Mouse (Mus musculus): ENCODE measurements around the gene Nipal1. TPM values are rescaled to one million over a fixed set of nuclear protein-coding genes. Genes with fewer than 3 reads are reported as not detected.

Nipal1 gene
- polyA plus RNA-seq, 1 experiment from 2014 or later: 7.1 TPM

- no peak overlapping the region for H3K27ac ChIP-seq
- H3K27me3 ChIP-seq: no peaks in the 10 kb centered on the region
- DNase-seq (no peak), ATAC-seq (ENCODE audit: low read depth) (no peak)
- no peaks in the 10 kb centered on the region for H3K36me3 ChIP-seq
- no peaks in the 10 kb centered on the region for H3K4me1 ChIP-seq (replicated peaks)
- H3K4me3 ChIP-seq (replicated peaks): no peak overlapping the region
- H3K9me3 ChIP-seq (replicated peaks): no peaks in the 10 kb centered on the region
- H3K9ac ChIP-seq: no peak overlapping the region
- H3K4me2 ChIP-seq: no peak overlapping the region
These were observed 54.6 kb downstream of the Nipal1 start for GRCm38 (mm10) chr5:72702202-72702601.

DNA sequence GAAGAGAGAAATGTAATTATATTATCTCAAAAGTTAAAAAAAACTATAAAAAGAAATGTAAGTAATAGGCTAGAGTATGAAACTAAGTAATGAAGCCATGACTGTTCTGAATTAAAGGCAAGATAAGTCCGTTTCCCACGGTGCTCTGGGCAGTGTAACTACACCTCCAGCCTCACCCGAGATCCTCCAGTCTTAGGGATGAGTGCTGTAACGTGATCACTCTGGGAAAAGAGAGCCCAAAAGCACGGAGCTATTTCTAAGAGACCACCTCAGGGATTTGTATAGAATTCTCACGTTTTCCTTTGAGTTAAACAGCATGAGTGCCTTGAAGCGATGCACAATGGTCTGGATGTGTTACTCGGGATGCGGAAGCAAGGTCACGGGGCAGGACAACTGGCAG, 58.5 kb downstream of the Nipal1 start:
- Histone ChIP-seq H3K27me3 (no peaks in the 10 kb centered on the region), H3K9ac (no peak overlapping the region), H3K27ac (no peak overlapping the region), H3K4me1 (replicated peaks) (no peaks in the 10 kb centered on the region), H3K4me2 (no peak overlapping the region), H3K4me3 (replicated peaks) (no peak overlapping the region), H3K9me3 (replicated peaks) (no peaks in the 10 kb centered on the region), H3K36me3 (no peaks in the 10 kb centered on the region)
- ATAC-seq (ENCODE audit: low read depth) (no peak), DNase-seq (no peak)
- 62% methylated on average over 10 of the region's 10 CpGs for WGBS (ENCODE audit: insufficient replicate concordance)

- no peak overlapping the region for H3K4me3 ChIP-seq (replicated peaks)
- H3K36me3 ChIP-seq: no peaks in the 10 kb centered on the region
- no peak overlapping the region for H3K27ac ChIP-seq
- WGBS (ENCODE audit: insufficient replicate concordance): 64% methylated on average over 10 of the region's 10 CpGs
- no peaks in the 10 kb centered on the region for H3K9me3 ChIP-seq (replicated peaks)
- no peak overlapping the region for H3K4me2 ChIP-seq
- DNase-seq (no peak), ATAC-seq (ENCODE audit: low read depth) (no peak)
- no peaks in the 10 kb centered on the region for H3K4me1 ChIP-seq (replicated peaks)
- no peaks in the 10 kb centered on the region for H3K27me3 ChIP-seq
- no peak overlapping the region for H3K9ac ChIP-seq
These were observed 59.1 kb downstream of the Nipal1 start for GRCm38 (mm10) chr5:72706722-72707121.

- 71% methylated on average over 13 of the region's 13 CpGs for WGBS (ENCODE audit: insufficient replicate concordance)
- Histone ChIP-seq H3K9me3 (replicated peaks) (no peaks in the 10 kb centered on the region), H3K4me2 (no peak overlapping the region), H3K9ac (no peak overlapping the region), H3K27me3 (no peaks in the 10 kb centered on the region), H3K4me3 (replicated peaks) (no peak overlapping the region), H3K36me3 (no peaks in the 10 kb centered on the region), H3K4me1 (replicated peaks) (no peaks in the 10 kb centered on the region), H3K27ac (no peak overlapping the region)
- ATAC-seq (ENCODE audit: low read depth): no peak
- DNase-seq: no peak
These were observed 61.9 kb downstream of the Nipal1 start for GRCm38 (mm10) chr5:72709451-72709850.

- no peak for DNase-seq
- no peak overlapping the region for H3K27ac ChIP-seq
- ATAC-seq (ENCODE audit: low read depth): no peak
- WGBS (ENCODE audit: insufficient replicate concordance): 76% methylated on average over 9 of the region's 9 CpGs
- no peaks in the 10 kb centered on the region for H3K9me3 ChIP-seq (replicated peaks)
- H3K27me3 ChIP-seq: no peaks in the 10 kb centered on the region
- H3K4me2 ChIP-seq: no peak overlapping the region
- no peak overlapping the region for H3K4me3 ChIP-seq (replicated peaks)
- no peak overlapping the region for H3K9ac ChIP-seq
- no peaks in the 10 kb centered on the region for H3K36me3 ChIP-seq
- no peaks in the 10 kb centered on the region for H3K4me1 ChIP-seq (replicated peaks)
These were observed 62.4 kb downstream of the Nipal1 start for GRCm38 (mm10) chr5:72709976-72710375.

DNA sequence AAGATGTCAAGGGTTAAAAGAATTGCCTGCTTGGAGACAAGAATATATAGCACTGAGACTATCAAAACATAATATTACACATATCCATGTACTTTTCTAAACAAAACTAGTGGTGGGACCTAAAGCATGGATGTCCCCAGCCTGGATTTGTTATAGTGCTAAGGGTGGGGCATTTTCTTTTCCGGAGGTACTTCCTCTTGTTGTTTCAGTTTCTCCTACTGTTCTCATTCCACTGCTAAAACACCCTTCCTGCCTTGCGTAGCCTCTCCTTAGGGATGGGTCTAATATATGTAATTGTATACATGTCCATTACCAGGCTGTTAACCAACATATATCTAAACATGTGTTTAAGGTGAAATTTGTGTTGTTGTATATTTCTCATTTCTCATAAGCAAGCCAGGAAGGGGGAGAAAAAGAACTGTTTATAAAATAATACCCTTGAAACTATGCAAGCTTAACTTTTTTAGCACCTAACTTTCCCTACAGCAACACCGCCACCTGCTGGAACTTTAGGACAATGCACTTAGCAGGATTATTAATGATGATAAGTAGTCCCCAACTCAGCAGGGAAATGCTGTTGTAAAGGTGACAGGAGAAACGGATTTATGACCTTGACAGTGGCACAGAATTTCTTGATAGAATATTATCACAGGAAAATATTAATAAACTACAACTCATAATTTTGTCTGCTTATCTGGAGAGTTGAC, 63.1 kb downstream of the Nipal1 start:
- no peaks in the 10 kb centered on the region for H3K27me3 ChIP-seq
- no peaks in the 10 kb centered on the region for H3K9me3 ChIP-seq (replicated peaks)
- 23% methylated on average over 4 of the region's 4 CpGs for WGBS (ENCODE audit: insufficient replicate concordance)
- no peak overlapping the region for H3K9ac ChIP-seq
- H3K4me2 ChIP-seq: no peak overlapping the region
- H3K27ac ChIP-seq: no peak overlapping the region
- no peaks in the 10 kb centered on the region for H3K36me3 ChIP-seq
- H3K4me3 ChIP-seq (replicated peaks): no peak overlapping the region
- ATAC-seq (ENCODE audit: low read depth) (no peak), DNase-seq (peak; percentile 10)
- H3K4me1 ChIP-seq (replicated peaks): no peaks in the 10 kb centered on the region

GRCm38 (mm10) chr5:72720587-72720986, 73.0 kb downstream of the Nipal1 start:
- H3K9ac ChIP-seq: no peak overlapping the region
- no peaks in the 10 kb centered on the region for H3K36me3 ChIP-seq
- no peak for ATAC-seq (ENCODE audit: low read depth)
- H3K4me3 ChIP-seq (replicated peaks): no peak overlapping the region
- H3K4me1 ChIP-seq (replicated peaks): no peaks in the 10 kb centered on the region
- H3K9me3 ChIP-seq (replicated peaks): no peaks in the 10 kb centered on the region
- H3K27me3 ChIP-seq: no peaks in the 10 kb centered on the region
- no peak overlapping the region for H3K27ac ChIP-seq
- 52% methylated on average over 7 of the region's 7 CpGs for WGBS (ENCODE audit: insufficient replicate concordance)
- no peak for DNase-seq
- H3K4me2 ChIP-seq: no peak overlapping the region

Other genes starting within 250 kb of the Nipal1 start
- 0.16 and 0.22 TPM in 2 replicates for gene Corin, start 143.3 kb upstream of the Nipal1 start, polyA plus RNA-seq (2015; fragmentation: Nextera tagmentation; extraction: Ambion mirVana)
- 5.9 and 6.2 TPM in 2 replicates for gene Nfxl1, start 88.1 kb upstream of the Nipal1 start, polyA plus RNA-seq (2015; fragmentation: Nextera tagmentation; extraction: Ambion mirVana)
- gene Zar1, start 66.5 kb upstream of the Nipal1 start, polyA plus RNA-seq (2015; fragmentation: Nextera tagmentation; extraction: Ambion mirVana): 0.07 TPM in 1 of 2 replicates, not detected in the other
- gene Gm5868, start 60.2 kb upstream of the Nipal1 start, polyA plus RNA-seq (2015; fragmentation: Nextera tagmentation; extraction: Ambion mirVana): not detected in 2 replicates
- not detected in 2 replicates for gene Cnga1, start 3.5 kb upstream of the Nipal1 start, polyA plus RNA-seq (2015; fragmentation: Nextera tagmentation; extraction: Ambion mirVana)
- gene Txk, start 105.0 kb downstream of the Nipal1 start, polyA plus RNA-seq (2015; fragmentation: Nextera tagmentation; extraction: Ambion mirVana): not detected in 2 replicates
- gene Tec, start 220.7 kb downstream of the Nipal1 start, polyA plus RNA-seq (2015; fragmentation: Nextera tagmentation; extraction: Ambion mirVana): 3.9 and 5.2 TPM in 2 replicates

Data from liver, embryonic 13.5 days (tissue).